Mouse (Mus musculus) CH12.LX (cell line): Measurements from ENCODE around the gene Epop. TPM values are rescaled to one million over a fixed set of nuclear protein-coding genes. Genes with fewer than 3 reads are reported as not detected.

ENCODE experiments used
- DNase-seq: peaks from one replicate; pipeline ENCODE4 v3.0.0-alpha.2; 2013; ENCODE audit errors: extremely low read depth
- H3K27ac ChIP-seq: 2 replicates; pipeline ENCODE4 v1.5.1; 2012; ENCODE audit warnings: low read depth, mild to moderate bottlenecking, control low read depth, moderate library complexity; ENCODE audit not compliant: insufficient read depth
- H3K27me3 ChIP-seq: replicated peaks from 2 replicates; pipeline ENCODE3; 2012; ENCODE audit warnings: inconsistent platforms
- H3K36me3 ChIP-seq, 2 experiments: replicated peaks in 1 of 2; 2 replicates each; pipeline versions ENCODE3 to v1.6.1; 2012; ENCODE audit warnings: inconsistent platforms in 1 of 2, low read length in 1 of 2, mild to moderate bottlenecking in 1 of 2, mixed read lengths in 1 of 2, moderate library complexity in 1 of 2; ENCODE audit not compliant: control insufficient read depth in 1 of 2, insufficient read depth in 1 of 2
- H3K4me1 ChIP-seq, 2 experiments: 2 replicates each; pipeline ENCODE4 v1.6.1; 2012; ENCODE audit warnings: inconsistent platforms in 1 of 2, moderate library complexity in 1 of 2; ENCODE audit not compliant: insufficient read depth in 2 of 2, control insufficient read depth in 1 of 2
- H3K4me2 ChIP-seq: 2 replicates; pipeline ENCODE4 v1.6.1; 2012; ENCODE audit warnings: low read depth, mild to moderate bottlenecking, control low read depth; ENCODE audit not compliant: poor library complexity, insufficient read depth, severe bottlenecking
- H3K4me3 ChIP-seq, 3 experiments: fragments of 150-350 bp in 1 of 3; sonication (generic) in 1 of 3; replicated peaks in 1 of 3; 2 replicates each; pipeline versions ENCODE3 to v1.5.1; 2011 to 2012; ENCODE audit warnings: low read depth in 2 of 3, low read length in 2 of 3, mild to moderate bottlenecking in 2 of 3, moderate library complexity in 2 of 3, control low read depth in 1 of 3, improper control_type of control experiment in 1 of 3, inconsistent platforms in 1 of 3, mixed read lengths in 1 of 3; ENCODE audit not compliant: poor library complexity in 1 of 3
- H3K79me2 ChIP-seq: replicated peaks from 2 replicates; pipeline ENCODE4 v1.6.1; 2012; ENCODE audit warnings: mild to moderate bottlenecking, moderate library complexity; ENCODE audit not compliant: control insufficient read depth, poor library complexity, insufficient read depth, severe bottlenecking; ENCODE audit errors: extremely low read depth
- H3K9ac ChIP-seq: 2 replicates; pipeline ENCODE4 v1.6.1; 2012; ENCODE audit warnings: low read depth, mild to moderate bottlenecking, control low read depth, moderate library complexity; ENCODE audit not compliant: insufficient read depth
- H3K9me3 ChIP-seq: replicated peaks from 2 replicates; pipeline ENCODE3; 2012; ENCODE audit warnings: low read length, inconsistent platforms, mixed read lengths
- BHLHE40 ChIP-seq: IDR thresholded peaks from 2 replicates; pipeline ENCODE4 v1.6.1; 2011; ENCODE audit warnings: mild to moderate bottlenecking, low read depth, low read length, improper control_type of control experiment
- E2F4 ChIP-seq: IDR thresholded peaks from 2 replicates; pipeline ENCODE4 v1.6.1; 2011; ENCODE audit warnings: low read depth, low read length, improper control_type of control experiment; ENCODE audit not compliant: insufficient replicate concordance
- ELF1 ChIP-seq: IDR thresholded peaks from 2 replicates; pipeline ENCODE4 v1.6.1; 2014; ENCODE audit warnings: low read depth, mild to moderate bottlenecking, inconsistent platforms, low read length, improper control_type of control experiment
- HCFC1 ChIP-seq: IDR thresholded peaks from 2 replicates; pipeline ENCODE4 v1.6.1; 2012; ENCODE audit warnings: low read depth, mild to moderate bottlenecking, inconsistent platforms, low read length, improper control_type of control experiment
- KAT2A ChIP-seq: IDR thresholded peaks from 2 replicates; pipeline ENCODE4 v1.6.1; 2012; ENCODE audit warnings: low read length, improper control_type of control experiment, inconsistent platforms; ENCODE audit not compliant: insufficient replicate concordance
- MAFK ChIP-seq: IDR thresholded peaks from 2 replicates; pipeline ENCODE4 v1.6.1; 2011; ENCODE audit warnings: low read length, improper control_type of control experiment; ENCODE audit not compliant: insufficient replicate concordance
- MAX ChIP-seq: IDR thresholded peaks from 2 replicates; pipeline ENCODE4 v1.6.1; 2011; ENCODE audit warnings: low read length, improper control_type of control experiment
- MEF2A ChIP-seq: IDR thresholded peaks from 2 replicates; pipeline ENCODE4 v1.6.1; 2014; ENCODE audit warnings: low read depth, mild to moderate bottlenecking, inconsistent platforms, low read length, improper control_type of control experiment, borderline replicate concordance
- MXI1 ChIP-seq: IDR thresholded peaks from 2 replicates; pipeline ENCODE4 v1.6.1; 2011; ENCODE audit warnings: mild to moderate bottlenecking, low read depth, low read length, improper control_type of control experiment
- NELFE ChIP-seq: IDR thresholded peaks from 2 replicates; pipeline ENCODE4 v1.6.1; 2011; ENCODE audit warnings: low read depth, low read length, improper control_type of control experiment
- PAX5 ChIP-seq: IDR thresholded peaks from 2 replicates; pipeline ENCODE4 v1.6.1; 2012; ENCODE audit warnings: low read length, inconsistent platforms, mixed read lengths
- POLR2A ChIP-seq: IDR thresholded peaks from 2 replicates; pipeline ENCODE4 v1.6.1; 2011; ENCODE audit warnings: low read depth, mild to moderate bottlenecking, improper control_type of control experiment, low read length
- RAD21 ChIP-seq: IDR thresholded peaks from 2 replicates; pipeline ENCODE4 v1.6.1; 2011; ENCODE audit warnings: low read depth, mild to moderate bottlenecking, low read length, improper control_type of control experiment, moderate library complexity
- SIN3A ChIP-seq: IDR thresholded peaks from 2 replicates; pipeline ENCODE4 v1.6.1; 2012; ENCODE audit warnings: low read length, improper control_type of control experiment, inconsistent platforms
- SMC3 ChIP-seq: IDR thresholded peaks from 2 replicates; pipeline ENCODE4 v1.6.1; 2011; ENCODE audit warnings: low read depth, low read length, improper control_type of control experiment
- TBP ChIP-seq: conservative IDR thresholded peaks from 2 replicates; pipeline ENCODE4 v1.6.1; 2011; ENCODE audit warnings: low read depth, low read length, improper control_type of control experiment
- TCF12 ChIP-seq: IDR thresholded peaks from 2 replicates; pipeline ENCODE4 v1.6.1; 2014; ENCODE audit warnings: low read depth, mild to moderate bottlenecking, inconsistent platforms, low read length, improper control_type of control experiment
- UBTF ChIP-seq: IDR thresholded peaks from 2 replicates; pipeline ENCODE4 v1.6.1; 2012; ENCODE audit warnings: low read depth, mild to moderate bottlenecking, inconsistent platforms, low read length, improper control_type of control experiment, moderate library complexity
- USF1 ChIP-seq: IDR thresholded peaks from 2 replicates; pipeline ENCODE4 v1.6.1; 2014; ENCODE audit warnings: low read depth, mild to moderate bottlenecking, inconsistent platforms, low read length, improper control_type of control experiment
- ZC3H11A ChIP-seq: IDR thresholded peaks from 2 replicates; pipeline ENCODE4 v1.6.1; 2012; ENCODE audit warnings: low read depth, mild to moderate bottlenecking, inconsistent platforms, low read length, improper control_type of control experiment
- ZMIZ1 ChIP-seq: IDR thresholded peaks from 2 replicates; pipeline ENCODE4 v1.6.1; 2012; ENCODE audit warnings: low read depth, mild to moderate bottlenecking, inconsistent platforms, low read length, improper control_type of control experiment
- dilution Hi-C: fragments of 300-500 bp; cut with MboI; formaldehyde crosslinking; loops from 2 replicates; pipeline ENCODE4 v1.14.3; 2020; ENCODE audit warnings: low sequenced_read_pairs; ENCODE audit not compliant: extremely low pct_unique_long_range_greater_than_20kb, extremely low pct_ligation_motif_present
- in situ Hi-C: fragments of 300-500 bp; cut with MboI; formaldehyde crosslinking; loops from 3 replicates; pipeline ENCODE4 v1.14.3; 2019; ENCODE audit warnings: low sequenced_read_pairs, low pct_ligation_motif_present, low pct_unique_long_range_greater_than_20kb, mixed read lengths
- polyA plus RNA-seq: library from polyadenylated mRNA; unstranded; fragments of >175 nt; gene quantifications from 2 replicates; pipeline ENCODE4 v1.2.1, GENCODE M21; 2012; ENCODE audit warnings: low read depth; ENCODE audit not compliant: insufficient read length
- total RNA-seq, 2 experiments: library from RNA; depleted of rRNA; stranded (reverse); fragments of 300-350 nt in 1 of 2; fragments of >200 nt in 1 of 2; gene quantifications; 2 replicates each; pipeline ENCODE4 v1.2.3; 2012 to 2014

Epop gene
- total RNA-seq (2012; rRNA removed) (4.2 and 5.0 TPM in 2 replicates), total RNA-seq (2014; rRNA removed) (1.7 and 2.1 TPM in 2 replicates), polyA plus RNA-seq (8.3 and 8.4 TPM in 2 replicates)

GRCm38 (mm10) chr11:97629576-97629975 is at the start of gene Epop:
Gene Epop, minus strand, starts transcription at chr11:97629702.
- DNase-seq = peak; percentile 77
- Histone ChIP-seq H3K9me3 (peaks cover 24% of the 10 kb centered on the region), H3K36me3 (no peaks in the 10 kb centered on the region), H3K4me2 (peak within 1 kb of the TSS; percentile 17; the same call in 1 of the 2 replicates), H3K9ac (peak within 1 kb of the TSS; percentile 23; the same call in 1 of the 2 replicates), H3K4me3 (peak within 1 kb of the TSS; percentile 16 to 49 (median 29)), H3K4me1 (peaks cover 0 to 11% of the 10 kb centered on the region in 2 experiments; a peak in 2 of 4 replicates), H3K79me2 (no peaks in the 10 kb centered on the region), H3K27ac (no peak within 1 kb of the TSS), H3K27me3 (peaks cover 44% of the 10 kb centered on the region)
- dilution Hi-C loops (no loop called here), in situ Hi-C loops (no loop called here)
- TF ChIP-seq TCF12 (peak; percentile 48), MAX (peak; percentile 81), POLR2A (peak; percentile 65), ZMIZ1 (peak; percentile 63; the same call in 1 of the 2 replicates), MXI1 (peak; percentile 95), SIN3A (peak; percentile 73), ELF1 (peak; percentile 52), UBTF (no peak), USF1 (no peak), NELFE (peak; percentile 62; the same call in 1 of the 2 replicates), PAX5 (no peak)

- Histone ChIP-seq H3K9me3 (no peaks in the 10 kb centered on the region), H3K4me1 (peaks cover 0 to 4% of the 10 kb centered on the region in 2 experiments; a peak in 1 of 4 replicates), H3K79me2 (no peaks in the 10 kb centered on the region), H3K36me3 (peaks cover 87 to 97% of the 10 kb centered on the region in 2 experiments), H3K4me3 (no peak overlapping the region), H3K4me2 (no peak overlapping the region), H3K9ac (no peak overlapping the region), H3K27ac (no peak overlapping the region), H3K27me3 (no peaks in the 10 kb centered on the region)
- in situ Hi-C loops (no loop called here), dilution Hi-C loops (no loop called here)
- no peak for DNase-seq
- TF ChIP-seq BHLHE40 (no peak), MEF2A (no peak), UBTF (no peak), TBP (no peak), HCFC1 (no peak), MAFK (no peak), ZC3H11A (no peak), SMC3 (no peak), E2F4 (no peak), RAD21 (no peak), KAT2A (no peak), ZMIZ1 (no peak)
Observed at GRCm38 (mm10) chr11:97678301-97678700, 48.8 kb upstream of the Epop start.
